Mouse (Mus musculus): Measurements from ENCODE around the gene Ms4a12.

- TF ChIP-seq CTCF (IDR thresholded peaks at IDR 0.05; ENCODE audit: low read depth): no peak
- TF ChIP-seq EP300 (IDR thresholded peaks at IDR 0.05; ENCODE audit: low read depth): no peak
Observed at GRCm38 (mm10) chr19:11261522-11261921, 29.3 kb upstream of the Ms4a12 start.

Measured in liver, embryonic 14.5 days (tissue).